8 mouse cellular contexts compared by ENCODE assay signal in the genomic region with DNA sequence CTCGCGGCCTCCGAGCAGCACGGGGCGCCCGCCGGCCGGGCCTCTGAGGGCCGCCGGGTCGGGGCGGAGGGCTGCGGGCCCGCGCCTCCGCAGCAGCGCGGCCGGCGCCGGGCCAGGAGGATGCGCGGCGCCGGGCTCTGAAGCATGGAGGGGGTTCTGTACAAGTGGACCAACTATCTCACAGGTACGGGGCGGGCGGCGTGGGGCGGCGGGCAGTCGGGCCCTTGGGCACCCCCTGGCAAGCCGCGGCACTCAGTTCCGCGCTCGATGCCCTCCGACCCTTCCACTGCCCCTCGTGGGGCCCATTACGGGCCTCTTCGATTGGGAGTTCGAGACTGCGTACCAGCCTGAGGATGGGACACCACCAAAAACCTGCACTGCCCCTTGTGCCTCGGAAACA. TPM values are rescaled to one million over a fixed set of nuclear protein-coding genes. Genes with fewer than 3 reads are reported as not detected.
DNase-seq lines count a peak whose midpoint lies in the region; ATAC-seq and TF ChIP-seq lines count a peak whose summit lies in the region.

No protein-coding gene starts in this region.

- H3K27me3 ChIP-seq in kidney, embryonic 15.5 days = no peaks in the 10 kb centered on the region
- no peaks in the 10 kb centered on the region for H3K27me3 ChIP-seq in G1E (ENCODE audit: insufficient read depth, low read length)
- H3K27me3 ChIP-seq in hindbrain, postnatal 0 days (ENCODE audit: insufficient read depth, low read length) = no peaks in the 10 kb centered on the region
- no peaks in the 10 kb centered on the region for H3K27me3 ChIP-seq in midbrain, embryonic 13.5 days

- peak overlapping the region; percentile 93 for H3K4me3 ChIP-seq in kidney, embryonic 15.5 days (replicated peaks)
- H3K4me3 ChIP-seq in G1E (ENCODE audit: low read depth, low read length) = peak overlapping the region; percentile 84
- H3K4me3 ChIP-seq in hindbrain, postnatal 0 days (ENCODE audit: low read length) = peak overlapping the region; percentile 90
- peak overlapping the region; percentile 92 for H3K4me3 ChIP-seq in midbrain, embryonic 13.5 days (replicated peaks)

- peaks cover 13% of the 10 kb centered on the region for H3K36me3 ChIP-seq in kidney, embryonic 15.5 days
- H3K36me3 ChIP-seq in G1E (replicated peaks) = peaks cover 38% of the 10 kb centered on the region
- H3K36me3 ChIP-seq in hindbrain, postnatal 0 days (ENCODE audit: insufficient read depth, low read length) = no peaks in the 10 kb centered on the region
- peaks cover 5% of the 10 kb centered on the region; the same call in 1 of the 2 replicates for H3K36me3 ChIP-seq in midbrain, embryonic 13.5 days

- peak overlapping the region; percentile 92 for H3K9ac ChIP-seq in kidney, embryonic 15.5 days
- H3K9ac ChIP-seq in hindbrain, postnatal 0 days (replicated peaks; ENCODE audit: low read length) = peak overlapping the region; percentile 87
- peak overlapping the region; percentile 88 for H3K9ac ChIP-seq in midbrain, embryonic 13.5 days (replicated peaks)

- H3K4me1 ChIP-seq in kidney, embryonic 15.5 days = peaks cover 32% of the 10 kb centered on the region
- peaks cover 49% of the 10 kb centered on the region for H3K4me1 ChIP-seq in G1E (ENCODE audit: insufficient read depth, low read depth, low read length)
- H3K4me1 ChIP-seq in hindbrain, postnatal 0 days (ENCODE audit: insufficient read depth, low read length) = peaks cover 11% of the 10 kb centered on the region
- peaks cover 28% of the 10 kb centered on the region for H3K4me1 ChIP-seq in midbrain, embryonic 13.5 days (replicated peaks)

- H3K4me2 ChIP-seq in kidney, embryonic 15.5 days = peak overlapping the region; percentile 72
- H3K4me2 ChIP-seq in hindbrain, postnatal 0 days (ENCODE audit: low read depth, low read length) = peak overlapping the region; percentile 68
- H3K4me2 ChIP-seq in midbrain, embryonic 13.5 days (replicated peaks) = peak overlapping the region; percentile 75

- no peak for TF ChIP-seq CTCF in G1E (IDR thresholded peaks at IDR 0.05; ENCODE audit: low read depth, low read length)
- no peak for TF ChIP-seq CTCF in hindbrain, postnatal 0 days (IDR thresholded peaks at IDR 0.05; ENCODE audit: low read depth)

- under 1% methylated on average over 41 of the region's 44 CpGs for WGBS in kidney, embryonic 15.5 days
- WGBS in hindbrain, postnatal 0 days = 3% methylated on average over 30 of the region's 44 CpGs
- 3% methylated on average over 40 of the region's 44 CpGs for WGBS in midbrain, embryonic 13.5 days

- peak; percentile 50 for ATAC-seq in kidney, embryonic 15.5 days (replicated peaks; ENCODE audit: low FRiP score)
- ATAC-seq in G1E (ENCODE audit: extremely low read depth, insufficient number of reproducible peaks, low FRiP score, poor library complexity, severe bottlenecking) = no peak
- peak; percentile 74 for ATAC-seq in hindbrain, postnatal 0 days
- peak; percentile 74 for ATAC-seq in midbrain, embryonic 13.5 days

- H3K27ac ChIP-seq in kidney, embryonic 15.5 days = peak overlapping the region; percentile 92
- H3K27ac ChIP-seq in hindbrain, postnatal 0 days = peak overlapping the region; percentile 84
- peak overlapping the region; percentile 82 for H3K27ac ChIP-seq in midbrain, embryonic 13.5 days

- DNase-seq in kidney, postnatal 36 days = no peak
- DNase-seq in G1E (ENCODE audit: low spot score) = no peak
- peak; percentile 67 for DNase-seq in embryo, embryonic 10.5 days (ENCODE audit: low spot score)
- DNase-seq in hindbrain, postnatal 0 days (ENCODE audit: low spot score) = no peak
- no peak for DNase-seq in urinary bladder, postnatal 14 days (ENCODE audit: low spot score)
- DNase-seq in adrenal gland, postnatal 4 days (ENCODE audit: low spot score in 2 of 2) = no peak

- H3K9me3 ChIP-seq in kidney, embryonic 15.5 days (replicated peaks) = no peaks in the 10 kb centered on the region
- no peaks in the 10 kb centered on the region for H3K9me3 ChIP-seq in G1E (replicated peaks)
- H3K9me3 ChIP-seq in hindbrain, postnatal 0 days (ENCODE audit: low read length) = no peaks in the 10 kb centered on the region
- no peaks in the 10 kb centered on the region for H3K9me3 ChIP-seq in midbrain, embryonic 13.5 days

RNA-seq across cellular contexts. Expression of a gene that starts 0.4 kb away (rescaled TPM):
- 13.9 and 14.0 TPM in 2 replicates for polyA plus RNA-seq in kidney, embryonic 15.5 days (2015; fragmentation: Nextera tagmentation; extraction: Ambion mirVana)
- total RNA-seq in G1E (2014; fragmentation: Nextera tagmentation) (28.8 and 30.5 TPM in 2 replicates), G1E (2017) (18.5 and 24.6 TPM in 2 replicates)
- polyA plus RNA-seq in G1E (2012) = 2.7 and 3.3 TPM in 2 replicates
- 14.5 and 23.3 TPM in 2 replicates for total RNA-seq in hindbrain, postnatal 0 days (2014; rRNA removed)
- 8.7 and 9.7 TPM in 2 replicates for polyA plus RNA-seq in hindbrain, postnatal 0 days (2015; fragmentation: Nextera tagmentation; extraction: Ambion mirVana)
- 5.7 and 7.2 TPM in 2 replicates for polyA plus RNA-seq in midbrain, embryonic 13.5 days (2015; fragmentation: Nextera tagmentation; extraction: Ambion mirVana)
- total RNA-seq in adrenal gland, postnatal 4 days (2021) = 10 to 100 TPM; 35.9 to 37.7 TPM

RNA-seq across cellular contexts. Expression of a gene that starts 2.5 kb away (rescaled TPM):
- 65.4 and 66.7 TPM in 2 replicates for polyA plus RNA-seq in kidney, embryonic 15.5 days (2015; fragmentation: Nextera tagmentation; extraction: Ambion mirVana)
- total RNA-seq in G1E (2014; fragmentation: Nextera tagmentation) (9.9 and 18.1 TPM in 2 replicates), G1E (2017) (3.1 and 5.3 TPM in 2 replicates)
- 0.19 and 0.29 TPM in 2 replicates for polyA plus RNA-seq in G1E (2012)
- 2.7 and 5.9 TPM in 2 replicates for total RNA-seq in hindbrain, postnatal 0 days (2014; rRNA removed)
- 15.5 and 16.8 TPM in 2 replicates for polyA plus RNA-seq in hindbrain, postnatal 0 days (2015; fragmentation: Nextera tagmentation; extraction: Ambion mirVana)
- polyA plus RNA-seq in midbrain, embryonic 13.5 days (2015; fragmentation: Nextera tagmentation; extraction: Ambion mirVana) = 13.9 and 15.0 TPM in 2 replicates
- total RNA-seq in adrenal gland, postnatal 4 days (2021) = 10 to 100 TPM; 38.5 to 43.3 TPM

RNA-seq across cellular contexts. Expression of a gene that starts 27.2 kb away (rescaled TPM):
- 1.6 and 2.7 TPM in 2 replicates for polyA plus RNA-seq in kidney, embryonic 15.5 days (2015; fragmentation: Nextera tagmentation; extraction: Ambion mirVana)
- total RNA-seq in G1E (2014; fragmentation: Nextera tagmentation) = not detected in 2 replicates
- 0.27 TPM in 1 of 2 replicates, not detected in the other for total RNA-seq in G1E (2017)
- polyA plus RNA-seq in G1E (2012) = not detected in 2 replicates
- 0.18 and 0.37 TPM in 2 replicates for total RNA-seq in hindbrain, postnatal 0 days (2014; rRNA removed)
- polyA plus RNA-seq in hindbrain, postnatal 0 days (2015; fragmentation: Nextera tagmentation; extraction: Ambion mirVana) = 0.63 and 1.5 TPM in 2 replicates
- polyA plus RNA-seq in midbrain, embryonic 13.5 days (2015; fragmentation: Nextera tagmentation; extraction: Ambion mirVana) = 0.76 and 1.0 TPM in 2 replicates
- 1 to 10 TPM in 1 of 2 experiments, under 1 TPM in 1; 0.64 to 1.7 TPM for total RNA-seq in adrenal gland, postnatal 4 days (2021)

RNA-seq across cellular contexts. Expression of a gene that starts 27.6 kb away (rescaled TPM):
- polyA plus RNA-seq in kidney, embryonic 15.5 days (2015; fragmentation: Nextera tagmentation; extraction: Ambion mirVana) = 78.8 and 80.5 TPM in 2 replicates
- total RNA-seq in G1E (2014; fragmentation: Nextera tagmentation) (18.6 and 24.2 TPM in 2 replicates), G1E (2017) (21.3 and 23.1 TPM in 2 replicates)
- polyA plus RNA-seq in G1E (2012) = 7.4 and 9.6 TPM in 2 replicates
- total RNA-seq in hindbrain, postnatal 0 days (2014; rRNA removed) = 80.1 and 82.9 TPM in 2 replicates
- polyA plus RNA-seq in hindbrain, postnatal 0 days (2015; fragmentation: Nextera tagmentation; extraction: Ambion mirVana) = 104 and 105 TPM in 2 replicates
- polyA plus RNA-seq in midbrain, embryonic 13.5 days (2015; fragmentation: Nextera tagmentation; extraction: Ambion mirVana) = 105 and 107 TPM in 2 replicates
- total RNA-seq in adrenal gland, postnatal 4 days (2021) = 10 to 100 TPM; 41.3 to 43.8 TPM

Comparison
In these comparisons a context has a peak if more than half of its experiments do, and no peak if none do; other contexts are left out.
1. RNA of a gene that starts 2.5 kb away (polyA plus RNA-seq): 65.4 to 66.7 TPM in kidney, embryonic 15.5 days, 15.5 to 16.8 TPM in hindbrain, postnatal 0 days and 13.9 to 15.0 TPM in midbrain, embryonic 13.5 days; 0.19 to 0.29 TPM in G1E; every median in the first group is over 10 times any median in the second.
2. Peak in every context shown above with its lines, with median percentiles within 50 percentile points of each other: H3K27ac ChIP-seq, H3K4me2 ChIP-seq, H3K4me3 ChIP-seq and H3K9ac ChIP-seq.